Mouse (Mus musculus): ENCODE measurements around the gene Mal. TPM values are rescaled to one million over a fixed set of nuclear protein-coding genes. Genes with fewer than 3 reads are reported as not detected.
A peak's percentile ranks its signal among the peaks of the same experiment; 100 is the strongest.

Gene Mal
- polyA plus RNA-seq, 1 experiment, result 3.9 TPM

GRCm38 (mm10) chr2:127590840-127591239 is 65.7 kb downstream of the Mal start:
- H3K4me1 ChIP-seq (ENCODE audit: control insufficient read depth, insufficient read depth, low read length), result peaks cover 1% of the 10 kb centered on the region
- no peaks in the 10 kb centered on the region for H3K27me3 ChIP-seq (ENCODE audit: control insufficient read depth, insufficient read depth, low read length, poor library complexity, severe bottlenecking)
- peak overlapping the region; percentile 16; the same call in 1 of the 2 replicates for H3K4me3 ChIP-seq (ENCODE audit: low read depth, low read length)
- no peaks in the 10 kb centered on the region for H3K9me3 ChIP-seq (replicated peaks; ENCODE audit: control insufficient read depth, insufficient read depth, low read length, poor library complexity, severe bottlenecking)
- H3K36me3 ChIP-seq (ENCODE audit: control insufficient read depth, insufficient read depth, low read length, poor library complexity, severe bottlenecking), result peaks cover 20% of the 10 kb centered on the region
- no peak for TF ChIP-seq EP300 (IDR thresholded peaks at IDR 0.05; ENCODE audit: insufficient read depth, low read depth, low read length)
- peak; percentile 20 for TF ChIP-seq CTCF (IDR thresholded peaks at IDR 0.05; ENCODE audit: low read depth, low read length)
- H3K9ac ChIP-seq (ENCODE audit: low read depth, poor library complexity, severe bottlenecking), result peak overlapping the region; percentile 25; the same call in 1 of the 2 replicates
- no peak overlapping the region for H3K27ac ChIP-seq (ENCODE audit: insufficient read depth, low read length)

- Histone ChIP-seq H3K9me3 (replicated peaks; ENCODE audit: control insufficient read depth, insufficient read depth, low read length, poor library complexity, severe bottlenecking) (no peaks in the 10 kb centered on the region), H3K27ac (ENCODE audit: insufficient read depth, low read length) (no peak overlapping the region), H3K4me1 (ENCODE audit: control insufficient read depth, insufficient read depth, low read length) (peaks cover 1% of the 10 kb centered on the region), H3K9ac (ENCODE audit: low read depth, poor library complexity, severe bottlenecking) (peak overlapping the region; percentile 25; the same call in 1 of the 2 replicates), H3K27me3 (ENCODE audit: control insufficient read depth, insufficient read depth, low read length, poor library complexity, severe bottlenecking) (no peaks in the 10 kb centered on the region), H3K36me3 (ENCODE audit: control insufficient read depth, insufficient read depth, low read length, poor library complexity, severe bottlenecking) (peaks cover 17% of the 10 kb centered on the region), H3K4me3 (ENCODE audit: low read depth, low read length) (peak overlapping the region; percentile 82)
- TF ChIP-seq CTCF (IDR thresholded peaks at IDR 0.05; ENCODE audit: low read depth, low read length) (no peak), POLR2A (IDR thresholded peaks at IDR 0.05; ENCODE audit: insufficient read depth, low read length) (no peak)
These were observed 66.3 kb downstream of the Mal start for GRCm38 (mm10) chr2:127590204-127590603.

DNA sequence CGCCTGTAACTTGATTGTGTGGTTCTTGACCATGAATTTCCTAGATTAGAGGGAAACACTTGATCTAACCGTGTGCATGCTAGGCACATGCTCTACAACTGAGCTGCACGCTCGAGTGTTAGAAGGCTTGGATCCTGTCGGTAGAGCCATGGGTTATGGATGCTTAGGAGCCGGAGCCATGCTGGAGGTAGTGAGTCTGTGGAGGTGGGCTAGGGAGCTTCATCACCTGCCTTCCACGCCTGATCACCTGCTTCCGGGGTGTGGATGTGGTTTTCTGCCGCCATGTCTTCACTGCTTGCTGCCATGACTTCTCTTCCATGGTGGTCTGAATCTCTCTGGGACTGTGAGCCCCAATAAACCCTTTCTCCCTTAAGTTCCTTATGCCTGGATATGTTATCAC is 67.6 kb downstream of the Mal start:
- no peak for TF ChIP-seq POLR2A (IDR thresholded peaks at IDR 0.05; ENCODE audit: insufficient read depth, low read length)
- TF ChIP-seq EP300 (IDR thresholded peaks at IDR 0.05; ENCODE audit: insufficient read depth, low read depth, low read length), result no peak
- no peak for TF ChIP-seq CTCF (IDR thresholded peaks at IDR 0.05; ENCODE audit: low read depth, low read length)
- no peak overlapping the region for H3K9ac ChIP-seq (ENCODE audit: low read depth, poor library complexity, severe bottlenecking)

DNA sequence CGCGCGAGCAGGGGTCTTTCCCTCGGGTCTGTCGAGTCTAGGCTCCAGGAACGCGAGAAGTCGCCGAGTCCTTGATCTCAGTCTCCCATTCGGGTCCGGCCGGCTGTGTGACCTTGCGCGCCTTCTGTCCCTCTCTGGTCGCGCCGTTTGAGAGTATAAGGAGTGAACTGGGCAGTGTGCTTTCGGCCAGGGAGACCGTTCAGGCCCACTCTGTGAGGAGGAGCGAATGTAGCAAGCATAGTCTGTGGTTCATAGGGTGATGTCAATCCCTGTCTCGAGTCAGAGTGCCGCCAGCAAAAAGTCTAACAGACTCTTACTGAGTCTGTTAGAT is 69.0 kb downstream of the Mal start:
- Histone ChIP-seq H3K27me3 (ENCODE audit: control insufficient read depth, insufficient read depth, low read length, poor library complexity, severe bottlenecking) (no peaks in the 10 kb centered on the region), H3K27ac (ENCODE audit: insufficient read depth, low read length) (no peak overlapping the region), H3K9ac (ENCODE audit: low read depth, poor library complexity, severe bottlenecking) (peak overlapping the region; percentile 68), H3K9me3 (replicated peaks; ENCODE audit: control insufficient read depth, insufficient read depth, low read length, poor library complexity, severe bottlenecking) (no peaks in the 10 kb centered on the region), H3K4me3 (ENCODE audit: low read depth, low read length) (peak overlapping the region; percentile 83), H3K4me1 (ENCODE audit: control insufficient read depth, insufficient read depth, low read length) (peaks cover 1% of the 10 kb centered on the region), H3K36me3 (ENCODE audit: control insufficient read depth, insufficient read depth, low read length, poor library complexity, severe bottlenecking) (no peaks in the 10 kb centered on the region)
- no peak for TF ChIP-seq CTCF (IDR thresholded peaks at IDR 0.05; ENCODE audit: low read depth, low read length)
- no peak for TF ChIP-seq POLR2A (IDR thresholded peaks at IDR 0.05; ENCODE audit: insufficient read depth, low read length)
- no peak for TF ChIP-seq EP300 (IDR thresholded peaks at IDR 0.05; ENCODE audit: insufficient read depth, low read depth, low read length)

More for the DNA sequence above, 67.6 kb downstream of the Mal start:
- no peak overlapping the region for H3K27ac ChIP-seq (ENCODE audit: insufficient read depth, low read length)
- H3K36me3 ChIP-seq (ENCODE audit: control insufficient read depth, insufficient read depth, low read length, poor library complexity, severe bottlenecking), result peaks cover 6% of the 10 kb centered on the region; the same call in 1 of the 2 replicates
- H3K4me1 ChIP-seq (ENCODE audit: control insufficient read depth, insufficient read depth, low read length), result peaks cover 1% of the 10 kb centered on the region
- peak overlapping the region; percentile 35; the same call in 1 of the 2 replicates for H3K4me3 ChIP-seq (ENCODE audit: low read depth, low read length)
- no peaks in the 10 kb centered on the region for H3K27me3 ChIP-seq (ENCODE audit: control insufficient read depth, insufficient read depth, low read length, poor library complexity, severe bottlenecking)
- H3K9me3 ChIP-seq (replicated peaks; ENCODE audit: control insufficient read depth, insufficient read depth, low read length, poor library complexity, severe bottlenecking), result no peaks in the 10 kb centered on the region

DNA sequence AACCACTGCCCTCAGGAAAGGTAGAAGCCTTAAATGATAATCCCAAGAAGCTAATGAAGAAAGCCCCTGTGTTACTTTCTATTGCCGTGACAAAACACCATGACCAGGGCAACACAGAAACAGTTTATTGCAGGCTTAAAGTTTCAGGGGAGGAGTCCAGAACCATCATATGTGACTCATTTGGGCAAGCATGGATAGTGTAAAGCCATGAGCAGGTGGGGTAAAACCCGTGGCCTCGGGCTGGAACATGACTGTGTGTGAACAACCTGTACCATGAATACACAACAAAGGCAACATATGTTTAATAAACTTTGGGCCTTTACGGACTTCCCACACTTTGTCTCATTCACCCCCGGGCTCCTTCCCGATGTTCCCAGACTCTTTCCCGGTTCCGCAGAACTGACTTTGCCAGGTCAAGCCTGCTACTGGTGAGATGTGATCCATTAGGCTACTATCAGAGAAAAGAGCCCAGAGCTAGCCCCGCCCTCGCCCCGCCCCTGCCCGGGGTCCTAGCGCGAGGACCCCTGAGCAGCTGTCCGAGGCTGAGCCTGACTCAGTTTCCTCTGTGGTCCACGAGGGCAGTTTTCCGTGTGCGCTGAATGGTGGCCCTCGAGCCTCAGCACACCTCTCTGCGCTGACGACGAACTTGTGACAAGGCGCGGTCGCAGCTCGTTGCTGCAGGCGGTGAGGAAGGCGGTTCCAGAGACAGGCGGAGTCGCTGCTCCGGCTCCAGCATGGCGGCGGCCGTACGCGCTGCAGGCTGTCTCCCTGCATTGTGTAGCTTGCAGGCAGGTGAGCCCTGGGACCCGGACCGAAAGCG is 69.6 kb downstream of the Mal start, which contains the start of the genes Zfp661 and Mrps5:
Gene Zfp661 (minus strand): TSS at position 401 of the 820 bp plus-strand sequence.
Gene Mrps5 (plus strand): TSS at position 529 of the 820 bp plus-strand sequence.
- Histone ChIP-seq H3K9me3 (replicated peaks; ENCODE audit: control insufficient read depth, insufficient read depth, low read length, poor library complexity, severe bottlenecking) (no peaks in the 10 kb centered on the region), H3K27me3 (ENCODE audit: control insufficient read depth, insufficient read depth, low read length, poor library complexity, severe bottlenecking) (no peaks in the 10 kb centered on the region), H3K36me3 (ENCODE audit: control insufficient read depth, insufficient read depth, low read length, poor library complexity, severe bottlenecking) (no peaks in the 10 kb centered on the region), H3K4me1 (ENCODE audit: control insufficient read depth, insufficient read depth, low read length) (peaks cover 1% of the 10 kb centered on the region), H3K9ac (ENCODE audit: low read depth, poor library complexity, severe bottlenecking) (peak within 1 kb of the TSS; percentile 68), H3K4me3 (ENCODE audit: low read depth, low read length) (peak within 1 kb of the TSS; percentile 83), H3K27ac (ENCODE audit: insufficient read depth, low read length) (no peak within 1 kb of the TSS; the same call in 1 of the 2 replicates)
- TF ChIP-seq EP300 (IDR thresholded peaks at IDR 0.05; ENCODE audit: insufficient read depth, low read depth, low read length), result 0 out of 2 replicates have a peak, but pooled peaks have one; percentile 44
- peak; percentile 26 for TF ChIP-seq POLR2A (IDR thresholded peaks at IDR 0.05; ENCODE audit: insufficient read depth, low read length)
- TF ChIP-seq CTCF (IDR thresholded peaks at IDR 0.05; ENCODE audit: low read depth, low read length), result no peak

DNA sequence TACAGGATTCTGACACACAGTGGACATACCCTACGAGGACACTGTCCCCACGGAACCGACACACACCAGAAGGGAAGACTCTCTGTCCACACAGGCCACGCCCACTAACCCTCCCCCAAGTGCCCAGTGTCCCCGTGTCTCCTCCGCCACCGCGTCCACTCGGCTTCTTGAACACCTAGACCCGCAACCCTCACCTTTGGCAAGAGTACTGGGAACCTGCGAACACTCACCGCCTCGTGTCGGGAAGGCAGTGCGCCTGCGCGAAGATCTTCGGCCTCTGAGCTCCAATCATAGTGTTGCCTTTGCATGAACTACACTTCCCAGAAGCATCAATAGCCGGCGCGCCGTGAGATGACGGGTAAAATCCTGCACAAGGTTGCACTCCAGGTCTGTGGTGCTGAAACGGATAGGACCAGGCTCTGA is 72.0 kb downstream of the Mal start:
- Histone ChIP-seq H3K9me3 (replicated peaks; ENCODE audit: control insufficient read depth, insufficient read depth, low read length, poor library complexity, severe bottlenecking) (no peaks in the 10 kb centered on the region), H3K27ac (ENCODE audit: insufficient read depth, low read length) (no peak overlapping the region), H3K36me3 (ENCODE audit: control insufficient read depth, insufficient read depth, low read length, poor library complexity, severe bottlenecking) (no peaks in the 10 kb centered on the region), H3K9ac (ENCODE audit: low read depth, poor library complexity, severe bottlenecking) (peak overlapping the region; percentile 59), H3K4me1 (ENCODE audit: control insufficient read depth, insufficient read depth, low read length) (peaks cover 1% of the 10 kb centered on the region), H3K4me3 (ENCODE audit: low read depth, low read length) (peak overlapping the region; percentile 91), H3K27me3 (ENCODE audit: control insufficient read depth, insufficient read depth, low read length, poor library complexity, severe bottlenecking) (no peaks in the 10 kb centered on the region)
- TF ChIP-seq EP300 (IDR thresholded peaks at IDR 0.05; ENCODE audit: insufficient read depth, low read depth, low read length) (0 out of 2 replicates have a peak, but pooled peaks have one; percentile 46), POLR2A (IDR thresholded peaks at IDR 0.05; ENCODE audit: insufficient read depth, low read length) (peak; percentile 80), CTCF (IDR thresholded peaks at IDR 0.05; ENCODE audit: low read depth, low read length) (no peak)

Other genes starting within 250 kb of the Mal start
- 0.43 and 1.2 TPM in 2 replicates for gene Gpat2, start 231.5 kb downstream of the Mal start, polyA plus RNA-seq (2011; ENCODE audit: insufficient read depth, insufficient read length, low read depth, missing spikeins)
- gene Fahd2a, start 212.1 kb downstream of the Mal start, polyA plus RNA-seq (2011; ENCODE audit: insufficient read depth, insufficient read length, low read depth, missing spikeins), result 14.8 and 16.1 TPM in 2 replicates
- gene Kcnip3, start 134.6 kb downstream of the Mal start, polyA plus RNA-seq (2011; ENCODE audit: insufficient read depth, insufficient read length, low read depth, missing spikeins), result 2.0 and 2.8 TPM in 2 replicates
- 1.2 and 1.3 TPM in 2 replicates for gene Prom2, start 115.2 kb downstream of the Mal start, polyA plus RNA-seq (2011; ENCODE audit: insufficient read depth, insufficient read length, low read depth, missing spikeins)
- 5.4 and 7.6 TPM in 2 replicates for gene Zfp661, start 69.6 kb downstream of the Mal start, polyA plus RNA-seq (2011; ENCODE audit: insufficient read depth, insufficient read length, low read depth, missing spikeins)
- 200 and 203 TPM in 2 replicates for gene Mrps5, start 69.5 kb downstream of the Mal start, polyA plus RNA-seq (2011; ENCODE audit: insufficient read depth, insufficient read length, low read depth, missing spikeins)
- 5.2 and 5.3 TPM in 2 replicates for gene Mall, start 73.2 kb upstream of the Mal start, polyA plus RNA-seq (2011; ENCODE audit: insufficient read depth, insufficient read length, low read depth, missing spikeins)
- 9.7 and 11.5 TPM in 2 replicates for gene Nphp1, start 132.2 kb upstream of the Mal start, polyA plus RNA-seq (2011; ENCODE audit: insufficient read depth, insufficient read length, low read depth, missing spikeins)
- gene Mtln, start 135.8 kb upstream of the Mal start, polyA plus RNA-seq (2011; ENCODE audit: insufficient read depth, insufficient read length, low read depth, missing spikeins), result 16.6 and 17.6 TPM in 2 replicates
- 191 and 198 TPM in 2 replicates for gene Bub1, start 175.2 kb upstream of the Mal start, polyA plus RNA-seq (2011; ENCODE audit: insufficient read depth, insufficient read length, low read depth, missing spikeins)
- 0.29 TPM in 1 of 2 replicates, not detected in the other for gene Acoxl, start 182.2 kb upstream of the Mal start, polyA plus RNA-seq (2011; ENCODE audit: insufficient read depth, insufficient read length, low read depth, missing spikeins)